Mouse (Mus musculus): Measurements from ENCODE around the gene Prdm2. TPM values are rescaled to one million over a fixed set of nuclear protein-coding genes. Genes with fewer than 3 reads are reported as not detected.

The Prdm2 gene
- polyA plus RNA-seq, 1 experiment from 2014 or later: 4.0 TPM

GRCm38 (mm10) chr4:143154571-143154970 is 58.2 kb downstream of the Prdm2 start:
- 45% methylated on average over 6 of the region's 6 CpGs for WGBS
- Histone ChIP-seq H3K4me2 (replicated peaks; ENCODE audit: low read depth) (no peak overlapping the region), H3K4me1 (replicated peaks; ENCODE audit: control insufficient read depth, insufficient read depth, low read length) (peaks cover 5% of the 10 kb centered on the region), H3K27me3 (replicated peaks; ENCODE audit: control insufficient read depth, insufficient read depth, low read length) (no peaks in the 10 kb centered on the region), H3K27ac (ENCODE audit: low read depth, low read length) (no peak overlapping the region), H3K9me3 (ENCODE audit: control insufficient read depth) (no peaks in the 10 kb centered on the region), H3K36me3 (ENCODE audit: control insufficient read depth, insufficient read depth) (no peaks in the 10 kb centered on the region; the same call in 1 of the 2 replicates), H3K4me3 (ENCODE audit: low read depth, low read length) (no peak overlapping the region), H3K9ac (ENCODE audit: low read depth, low read length) (no peak overlapping the region)
- no peak for TF ChIP-seq CTCF (IDR thresholded peaks at IDR 0.05; ENCODE audit: low read depth)
- ATAC-seq: no peak

GRCm38 (mm10) chr4:143152634-143153033 is 60.2 kb downstream of the Prdm2 start:
- TF ChIP-seq CTCF (IDR thresholded peaks at IDR 0.05; ENCODE audit: low read depth): no peak
- no peak overlapping the region for H3K4me3 ChIP-seq (ENCODE audit: low read depth, low read length)
- H3K9ac ChIP-seq (ENCODE audit: low read depth, low read length): no peak overlapping the region
- ATAC-seq: no peak
- H3K4me1 ChIP-seq (replicated peaks; ENCODE audit: control insufficient read depth, insufficient read depth, low read length): peaks cover 2% of the 10 kb centered on the region
- no peaks in the 10 kb centered on the region for H3K27me3 ChIP-seq (replicated peaks; ENCODE audit: control insufficient read depth, insufficient read depth, low read length)
- no peaks in the 10 kb centered on the region for H3K9me3 ChIP-seq (ENCODE audit: control insufficient read depth)
- WGBS: 87% methylated on average over 5 of the region's 5 CpGs
- H3K4me2 ChIP-seq (replicated peaks; ENCODE audit: low read depth): no peak overlapping the region
- H3K36me3 ChIP-seq (ENCODE audit: control insufficient read depth, insufficient read depth): no peaks in the 10 kb centered on the region
- no peak overlapping the region for H3K27ac ChIP-seq (ENCODE audit: low read depth, low read length)

GRCm38 (mm10) chr4:143151267-143151666 is 61.5 kb downstream of the Prdm2 start:
- WGBS: 81% methylated on average over 1 of the region's 1 CpGs
- no peaks in the 10 kb centered on the region for H3K9me3 ChIP-seq (ENCODE audit: control insufficient read depth)
- no peak for ATAC-seq

GRCm38 (mm10) chr4:143147666-143148065 is 65.1 kb downstream of the Prdm2 start:
- 74% methylated on average over 3 of the region's 3 CpGs for WGBS
- no peaks in the 10 kb centered on the region for H3K27me3 ChIP-seq (replicated peaks; ENCODE audit: control insufficient read depth, insufficient read depth, low read length)
- ATAC-seq: no peak
- H3K9ac ChIP-seq (ENCODE audit: low read depth, low read length): no peak overlapping the region
- H3K9me3 ChIP-seq (ENCODE audit: control insufficient read depth): no peaks in the 10 kb centered on the region
- no peak for TF ChIP-seq CTCF (IDR thresholded peaks at IDR 0.05; ENCODE audit: low read depth)
- H3K4me2 ChIP-seq (replicated peaks; ENCODE audit: low read depth): no peak overlapping the region
- H3K27ac ChIP-seq (ENCODE audit: low read depth, low read length): no peak overlapping the region
- H3K4me1 ChIP-seq (replicated peaks; ENCODE audit: control insufficient read depth, insufficient read depth, low read length): 0 out of 2 replicates have a peak, but pooled peaks cover 7% of the 10 kb centered on the region
- no peaks in the 10 kb centered on the region for H3K36me3 ChIP-seq (ENCODE audit: control insufficient read depth, insufficient read depth)
- H3K4me3 ChIP-seq (ENCODE audit: low read depth, low read length): no peak overlapping the region

More at GRCm38 (mm10) chr4:143151267-143151666, 61.5 kb downstream of the Prdm2 start:
- Histone ChIP-seq H3K4me1 (replicated peaks; ENCODE audit: control insufficient read depth, insufficient read depth, low read length) (peaks cover 2% of the 10 kb centered on the region; the same call in 1 of the 2 replicates), H3K9ac (ENCODE audit: low read depth, low read length) (no peak overlapping the region), H3K4me2 (replicated peaks; ENCODE audit: low read depth) (no peak overlapping the region), H3K27ac (ENCODE audit: low read depth, low read length) (no peak overlapping the region), H3K36me3 (ENCODE audit: control insufficient read depth, insufficient read depth) (no peaks in the 10 kb centered on the region), H3K27me3 (replicated peaks; ENCODE audit: control insufficient read depth, insufficient read depth, low read length) (no peaks in the 10 kb centered on the region), H3K4me3 (ENCODE audit: low read depth, low read length) (no peak overlapping the region)
- peak; percentile 72 for TF ChIP-seq CTCF (IDR thresholded peaks at IDR 0.05; ENCODE audit: low read depth)

- WGBS: 51% methylated on average over 7 of the region's 7 CpGs
- H3K9ac ChIP-seq (ENCODE audit: low read depth, low read length): no peak overlapping the region
- no peak overlapping the region for H3K4me3 ChIP-seq (ENCODE audit: low read depth, low read length)
- ATAC-seq: no peak
- TF ChIP-seq CTCF (IDR thresholded peaks at IDR 0.05; ENCODE audit: low read depth): no peak
- no peak overlapping the region for H3K4me2 ChIP-seq (replicated peaks; ENCODE audit: low read depth)
- no peaks in the 10 kb centered on the region for H3K27me3 ChIP-seq (replicated peaks; ENCODE audit: control insufficient read depth, insufficient read depth, low read length)
- H3K4me1 ChIP-seq (replicated peaks; ENCODE audit: control insufficient read depth, insufficient read depth, low read length): 0 out of 2 replicates have a peak, but pooled peaks cover 7% of the 10 kb centered on the region
- H3K9me3 ChIP-seq (ENCODE audit: control insufficient read depth): no peaks in the 10 kb centered on the region
- no peak overlapping the region for H3K27ac ChIP-seq (ENCODE audit: low read depth, low read length)
- H3K36me3 ChIP-seq (ENCODE audit: control insufficient read depth, insufficient read depth): peaks cover 17% of the 10 kb centered on the region; the same call in 1 of the 2 replicates
Measured at GRCm38 (mm10) chr4:143143615-143144014, 69.2 kb downstream of the Prdm2 start.

GRCm38 (mm10) chr4:143141645-143142259 is 71.0 kb downstream of the Prdm2 start:
- Histone ChIP-seq H3K9ac (ENCODE audit: low read depth, low read length) (no peak overlapping the region), H3K36me3 (ENCODE audit: control insufficient read depth, insufficient read depth) (peaks cover 17% of the 10 kb centered on the region; the same call in 1 of the 2 replicates), H3K27me3 (replicated peaks; ENCODE audit: control insufficient read depth, insufficient read depth, low read length) (no peaks in the 10 kb centered on the region), H3K9me3 (ENCODE audit: control insufficient read depth) (no peaks in the 10 kb centered on the region), H3K4me1 (replicated peaks; ENCODE audit: control insufficient read depth, insufficient read depth, low read length) (0 out of 2 replicates have a peak, but pooled peaks cover 5% of the 10 kb centered on the region), H3K4me3 (ENCODE audit: low read depth, low read length) (no peak overlapping the region), H3K4me2 (replicated peaks; ENCODE audit: low read depth) (peak overlapping the region; percentile 30), H3K27ac (ENCODE audit: low read depth, low read length) (peak overlapping the region; percentile 28; the same call in 1 of the 2 replicates)
- WGBS: 28% methylated on average over 12 of the region's 12 CpGs
- no peak for TF ChIP-seq CTCF (IDR thresholded peaks at IDR 0.05; ENCODE audit: low read depth)
- ATAC-seq: peak; percentile 85

All from intestine, postnatal 0 days (tissue).